Mouse (Mus musculus): ENCODE measurements at regions not wholly inside any gene's neighbourhood (a gene's known extent, or its start where the extent isn't known, plus 50 kb on each side); places are given as distances from the start of the nearest gene placed in this dataset.

GRCm38 (mm10) chr12:117330418-117330817 is 185.9 kb upstream of the Rapgef5 start:
- TF ChIP-seq GATA2 (IDR thresholded peaks at IDR 0.05; ENCODE audit: borderline replicate concordance, low read depth, low read length) (no peak), CTCF (IDR thresholded peaks at IDR 0.05; ENCODE audit: low read depth, low read length) (no peak), TAL1 (conservative IDR thresholded peaks at IDR 0.05; ENCODE audit: low read depth, low read length) (no peak), POLR2AphosphoS5 (IDR thresholded peaks at IDR 0.05; ENCODE audit: insufficient replicate concordance, low read depth, low read length) (no peak), GATA1 (IDR thresholded peaks at IDR 0.05; ENCODE audit: borderline replicate concordance, low read length) (no peak)
